Mouse (Mus musculus): ENCODE results near the gene Lemd1. TPM values are rescaled to one million over a fixed set of nuclear protein-coding genes. Genes with fewer than 3 reads are reported as not detected.

Lemd1 gene
- total and polyA plus RNA-seq, 3 experiments, result not detected

- Histone ChIP-seq H3K4me1 (ENCODE audit: control insufficient read depth in 1 of 2, insufficient read depth in 2 of 2) (no peaks in the 10 kb centered on the region), H3K4me2 (ENCODE audit: insufficient read depth, low read depth, poor library complexity, severe bottlenecking) (no peak overlapping the region), H3K4me3 (replicated peaks in 1 of 3; ENCODE audit: low read depth in 2 of 3, low read length in 2 of 3, poor library complexity in 1 of 3) (no peak overlapping the region), H3K9ac (ENCODE audit: insufficient read depth, low read depth) (no peak overlapping the region), H3K9me3 (replicated peaks; ENCODE audit: low read length) (no peaks in the 10 kb centered on the region), H3K79me2 (replicated peaks; ENCODE audit: control insufficient read depth, extremely low read depth, insufficient read depth, poor library complexity, severe bottlenecking) (no peaks in the 10 kb centered on the region), H3K27ac (ENCODE audit: insufficient read depth, low read depth) (no peak overlapping the region), H3K27me3 (replicated peaks) (peaks cover 22% of the 10 kb centered on the region), H3K36me3 (replicated peaks in 1 of 2; ENCODE audit: control insufficient read depth in 1 of 2, insufficient read depth in 1 of 2, low read length in 1 of 2) (no peaks in the 10 kb centered on the region)
- in situ Hi-C loops (cut with MboI; ENCODE audit: low pct_ligation_motif_present, low pct_unique_long_range_greater_than_20kb, low sequenced_read_pairs), result no loop called here
- TF ChIP-seq ELF1 (IDR thresholded peaks at IDR 0.05; ENCODE audit: low read depth, low read length), result no peak
- no peak for TF ChIP-seq SMC3 (IDR thresholded peaks at IDR 0.05; ENCODE audit: low read depth, low read length)
- dilution Hi-C loops (cut with MboI; ENCODE audit: extremely low pct_ligation_motif_present, extremely low pct_unique_long_range_greater_than_20kb, low sequenced_read_pairs), result no loop called here
- DNase-seq (ENCODE audit: extremely low read depth), result no peak
Observed at GRCm38 (mm10) chr1:132245010-132245409, 53.8 kb downstream of the Lemd1 start.

GRCm38 (mm10) chr1:132246137-132246536 is 54.9 kb downstream of the Lemd1 start:
- TF ChIP-seq JUN (IDR thresholded peaks at IDR 0.05; ENCODE audit: insufficient read depth, low read depth, low read length), result no peak
- TF ChIP-seq MAFK (IDR thresholded peaks at IDR 0.05; ENCODE audit: insufficient replicate concordance, low read length), result no peak
- TF ChIP-seq ETS1 (conservative IDR thresholded peaks at IDR 0.05; ENCODE audit: low read depth, low read length), result no peak
- no peak for TF ChIP-seq E2F4 (IDR thresholded peaks at IDR 0.05; ENCODE audit: insufficient replicate concordance, low read depth, low read length)
- TF ChIP-seq POLR2AphosphoS2 (IDR thresholded peaks at IDR 0.05; ENCODE audit: low read depth, low read length), result no peak
- no peak for TF ChIP-seq CTCF (conservative IDR thresholded peaks at IDR 0.05 in 1 of 2, IDR thresholded peaks at IDR 0.05 in 1 of 2; ENCODE audit: low read depth in 2 of 2, low read length in 2 of 2)
- no peak for TF ChIP-seq UBTF (IDR thresholded peaks at IDR 0.05; ENCODE audit: low read depth, low read length)
- TF ChIP-seq TBP (conservative IDR thresholded peaks at IDR 0.05; ENCODE audit: low read depth, low read length), result no peak
- TF ChIP-seq SMC3 (IDR thresholded peaks at IDR 0.05; ENCODE audit: low read depth, low read length), result no peak
- TF ChIP-seq RAD21 (IDR thresholded peaks at IDR 0.05; ENCODE audit: low read depth, low read length), result no peak
- in situ Hi-C loops (cut with MboI; ENCODE audit: low pct_ligation_motif_present, low pct_unique_long_range_greater_than_20kb, low sequenced_read_pairs), result no loop called here
- Histone ChIP-seq H3K27me3 (replicated peaks) (peaks cover 17% of the 10 kb centered on the region), H3K27ac (ENCODE audit: insufficient read depth, low read depth) (no peak overlapping the region), H3K4me2 (ENCODE audit: insufficient read depth, low read depth, poor library complexity, severe bottlenecking) (no peak overlapping the region), H3K4me1 (ENCODE audit: control insufficient read depth in 1 of 2, insufficient read depth in 2 of 2) (no peaks in the 10 kb centered on the region), H3K9ac (ENCODE audit: insufficient read depth, low read depth) (no peak overlapping the region), H3K9me3 (replicated peaks; ENCODE audit: low read length) (no peaks in the 10 kb centered on the region), H3K36me3 (replicated peaks in 1 of 2; ENCODE audit: control insufficient read depth in 1 of 2, insufficient read depth in 1 of 2, low read length in 1 of 2) (no peaks in the 10 kb centered on the region), H3K4me3 (replicated peaks in 1 of 3; ENCODE audit: low read depth in 2 of 3, low read length in 2 of 3, poor library complexity in 1 of 3) (no peak overlapping the region), H3K79me2 (replicated peaks; ENCODE audit: control insufficient read depth, extremely low read depth, insufficient read depth, poor library complexity, severe bottlenecking) (no peaks in the 10 kb centered on the region)
- dilution Hi-C loops (cut with MboI; ENCODE audit: extremely low pct_ligation_motif_present, extremely low pct_unique_long_range_greater_than_20kb, low sequenced_read_pairs), result no loop called here
- no peak for DNase-seq (ENCODE audit: extremely low read depth)

GRCm38 (mm10) chr1:132246641-132247040 is 55.4 kb downstream of the Lemd1 start:
- no peak for DNase-seq (ENCODE audit: extremely low read depth)
- dilution Hi-C loops (cut with MboI; ENCODE audit: extremely low pct_ligation_motif_present, extremely low pct_unique_long_range_greater_than_20kb, low sequenced_read_pairs), result no loop called here

More at GRCm38 (mm10) chr1:132246641-132247040, 55.4 kb downstream of the Lemd1 start:
- no peak overlapping the region for H3K4me3 ChIP-seq (replicated peaks in 1 of 3; ENCODE audit: low read depth in 2 of 3, low read length in 2 of 3, poor library complexity in 1 of 3)
- H3K79me2 ChIP-seq (replicated peaks; ENCODE audit: control insufficient read depth, extremely low read depth, insufficient read depth, poor library complexity, severe bottlenecking), result no peaks in the 10 kb centered on the region
- in situ Hi-C loops (cut with MboI; ENCODE audit: low pct_ligation_motif_present, low pct_unique_long_range_greater_than_20kb, low sequenced_read_pairs), result no loop called here
- H3K27me3 ChIP-seq (replicated peaks), result peaks cover 13% of the 10 kb centered on the region
- H3K4me1 ChIP-seq (ENCODE audit: control insufficient read depth in 1 of 2, insufficient read depth in 2 of 2), result no peaks in the 10 kb centered on the region
- no peak for TF ChIP-seq CHD2 (IDR thresholded peaks at IDR 0.05; ENCODE audit: low read length)
- no peak for TF ChIP-seq MYC (IDR thresholded peaks at IDR 0.05; ENCODE audit: low read depth, low read length)
- no peak for TF ChIP-seq ELF1 (IDR thresholded peaks at IDR 0.05; ENCODE audit: low read depth, low read length)
- TF ChIP-seq MXI1 (IDR thresholded peaks at IDR 0.05; ENCODE audit: low read depth, low read length), result no peak
- TF ChIP-seq E2F4 (IDR thresholded peaks at IDR 0.05; ENCODE audit: insufficient replicate concordance, low read depth, low read length), result no peak
- no peak for TF ChIP-seq CTCF (conservative IDR thresholded peaks at IDR 0.05 in 1 of 2, IDR thresholded peaks at IDR 0.05 in 1 of 2; ENCODE audit: low read depth in 2 of 2, low read length in 2 of 2)
- no peak for TF ChIP-seq POLR2A (IDR thresholded peaks at IDR 0.05; ENCODE audit: low read depth, low read length)
- no peak for TF ChIP-seq ZMIZ1 (IDR thresholded peaks at IDR 0.05; ENCODE audit: low read depth, low read length)
- TF ChIP-seq ETS1 (conservative IDR thresholded peaks at IDR 0.05; ENCODE audit: low read depth, low read length), result no peak
- no peak for TF ChIP-seq IRF4 (IDR thresholded peaks at IDR 0.05; ENCODE audit: low read depth, low read length)
- TF ChIP-seq MEF2A (IDR thresholded peaks at IDR 0.05; ENCODE audit: borderline replicate concordance, low read depth, low read length), result no peak
- TF ChIP-seq JUND (conservative IDR thresholded peaks at IDR 0.05; ENCODE audit: low read depth, low read length), result no peak
- no peaks in the 10 kb centered on the region for H3K9me3 ChIP-seq (replicated peaks; ENCODE audit: low read length)
- no peak overlapping the region for H3K9ac ChIP-seq (ENCODE audit: insufficient read depth, low read depth)
- no peak overlapping the region for H3K27ac ChIP-seq (ENCODE audit: insufficient read depth, low read depth)
- H3K4me2 ChIP-seq (ENCODE audit: insufficient read depth, low read depth, poor library complexity, severe bottlenecking), result no peak overlapping the region
- H3K36me3 ChIP-seq (replicated peaks in 1 of 2; ENCODE audit: control insufficient read depth in 1 of 2, insufficient read depth in 1 of 2, low read length in 1 of 2), result no peaks in the 10 kb centered on the region
